Mouse (Mus musculus): ENCODE data around the gene Gabrd. TPM values are rescaled to one million over a fixed set of nuclear protein-coding genes. Genes with fewer than 3 reads are reported as not detected.

Gabrd gene
- 108 and 113 TPM in 2 replicates for polyA plus RNA-seq (2021; fragmentation: Nextera tagmentation)
- long read RNA-seq, experiment 1, transcript Gabrd-203 (7 exons, 2,707 nt): minor isoform, 10 of 685 reads
- long read RNA-seq, experiment 1, transcript Gabrd-201 (9 exons, 1,921 nt): major isoform, 573 of 685 reads
- long read RNA-seq, experiment 1, partial matches to known transcripts: 30 of 685 reads
- long read RNA-seq, experiment 1, other reads (novel, unspliced or antisense): 72 of 685 reads
- long read RNA-seq, experiment 2, transcript Gabrd-201 (9 exons, 1,921 nt): major isoform, 92 of 157 reads
- long read RNA-seq, experiment 2, partial matches to known transcripts: 54 of 157 reads
- long read RNA-seq, experiment 2, other reads (novel, unspliced or antisense): 11 of 157 reads

GRCm38 (mm10) chr4:155397511-155398221 is at the start of gene Gabrd:
Gabrd (minus strand) TSS chr4:155398112.

GRCm38 (mm10) chr4:155409058-155409776 is 11.3 kb upstream of the Gabrd start, which contains the start of gene Cfap74:
Cfap74 (plus strand) TSS chr4:155409190.

GRCm38 (mm10) chr4:155361303-155361791 is 36.6 kb downstream of the Gabrd start, which contains the start of gene Prkcz:
Prkcz (minus strand) TSS chr4:155361361.

Other genes with a start within 250 kb of the Gabrd start
- 12.3 and 14.8 TPM in 2 replicates for gene Ski, start 175.5 kb downstream of the Gabrd start, polyA plus RNA-seq (2021; fragmentation: Nextera tagmentation)
- gene Faap20, start 148.3 kb downstream of the Gabrd start, polyA plus RNA-seq (2021; fragmentation: Nextera tagmentation): 34.7 and 36.4 TPM in 2 replicates
- 135 and 154 TPM in 2 replicates for gene Prkcz, start 36.8 kb downstream of the Gabrd start, polyA plus RNA-seq (2021; fragmentation: Nextera tagmentation)
- 6.5 and 9.3 TPM in 2 replicates for gene Cfap74, start 11.1 kb upstream of the Gabrd start, polyA plus RNA-seq (2021; fragmentation: Nextera tagmentation)
- gene Tmem52, start 71.0 kb upstream of the Gabrd start, polyA plus RNA-seq (2021; fragmentation: Nextera tagmentation): 3.0 and 5.0 TPM in 2 replicates
- gene Gnb1, start 93.2 kb upstream of the Gabrd start, polyA plus RNA-seq (2021; fragmentation: Nextera tagmentation): 1,449 and 1,717 TPM in 2 replicates
- gene Nadk, start 164.3 kb upstream of the Gabrd start, polyA plus RNA-seq (2021; fragmentation: Nextera tagmentation): 50.0 and 57.1 TPM in 2 replicates
- 25.0 and 31.7 TPM in 2 replicates for gene Slc35e2, start 203.3 kb upstream of the Gabrd start, polyA plus RNA-seq (2021; fragmentation: Nextera tagmentation)
- 42.7 and 48.3 TPM in 2 replicates for gene Cdk11b, start 226.7 kb upstream of the Gabrd start, polyA plus RNA-seq (2021; fragmentation: Nextera tagmentation)
- gene Gm10563, start 247.3 kb upstream of the Gabrd start, polyA plus RNA-seq (2021; fragmentation: Nextera tagmentation): not detected in 2 replicates

Data from left cerebral cortex, adult 6 months (tissue).